Mouse (Mus musculus): ENCODE results near the gene Dixdc1. TPM values are rescaled to one million over a fixed set of nuclear protein-coding genes. Genes with fewer than 3 reads are reported as not detected.

The Dixdc1 gene
- polyA plus RNA-seq, 1 experiment from 2014 or later: 25.3 TPM

GRCm38 (mm10) chr9:50709108-50709507 lies 30.2 kb downstream of the Dixdc1 start:
- H3K27ac ChIP-seq (replicated peaks; ENCODE audit: low read depth, low read length): no peak overlapping the region
- no peak overlapping the region for H3K9ac ChIP-seq (replicated peaks; ENCODE audit: low read length)
- H3K4me3 ChIP-seq (ENCODE audit: low read depth, low read length): no peak overlapping the region
- no peaks in the 10 kb centered on the region for H3K9me3 ChIP-seq (replicated peaks; ENCODE audit: control insufficient read depth, low read length)
- no peaks in the 10 kb centered on the region for H3K36me3 ChIP-seq (replicated peaks; ENCODE audit: control insufficient read depth, insufficient read depth, low read depth, low read length)
- no peak overlapping the region for H3K4me2 ChIP-seq (ENCODE audit: low read depth, low read length)
- H3K27me3 ChIP-seq (ENCODE audit: control insufficient read depth, insufficient read depth, low read length): no peaks in the 10 kb centered on the region
- H3K4me1 ChIP-seq (ENCODE audit: control insufficient read depth, insufficient read depth, low read length): no peaks in the 10 kb centered on the region
- 40% methylated on average over 2 of the region's 2 CpGs for WGBS
- ATAC-seq (replicated peaks; ENCODE audit: insufficient number of reproducible peaks, low FRiP score, low TSS enrichment, low read depth) (no peak), DNase-seq (ENCODE audit: low spot score) (peak; percentile 39)

- ATAC-seq (replicated peaks; ENCODE audit: insufficient number of reproducible peaks, low FRiP score, low TSS enrichment, low read depth): no peak
- 68% methylated on average over 6 of the region's 6 CpGs for WGBS
These were observed 34.4 kb downstream of the Dixdc1 start for GRCm38 (mm10) chr9:50704907-50705306.

GRCm38 (mm10) chr9:50700921-50701691 lies 38.2 kb downstream of the Dixdc1 start:
- 68% methylated on average over 11 of the region's 11 CpGs for WGBS
- no peak overlapping the region for H3K4me2 ChIP-seq (ENCODE audit: low read depth, low read length)
- no peak overlapping the region for H3K27ac ChIP-seq (replicated peaks; ENCODE audit: low read depth, low read length)
- ATAC-seq (replicated peaks; ENCODE audit: insufficient number of reproducible peaks, low FRiP score, low TSS enrichment, low read depth) (no peak), DNase-seq (ENCODE audit: low spot score) (no peak)
- H3K9me3 ChIP-seq (replicated peaks; ENCODE audit: control insufficient read depth, low read length): no peaks in the 10 kb centered on the region
- H3K4me1 ChIP-seq (ENCODE audit: control insufficient read depth, insufficient read depth, low read length): peaks cover 4% of the 10 kb centered on the region; the same call in 1 of the 2 replicates
- H3K36me3 ChIP-seq (replicated peaks; ENCODE audit: control insufficient read depth, insufficient read depth, low read depth, low read length): no peaks in the 10 kb centered on the region; the same call in 1 of the 2 replicates
- H3K27me3 ChIP-seq (ENCODE audit: control insufficient read depth, insufficient read depth, low read length): peaks cover 3% of the 10 kb centered on the region; the same call in 1 of the 2 replicates
- H3K4me3 ChIP-seq (ENCODE audit: low read depth, low read length): no peak overlapping the region
- H3K9ac ChIP-seq (replicated peaks; ENCODE audit: low read length): no peak overlapping the region

More at GRCm38 (mm10) chr9:50704907-50705306, 34.4 kb downstream of the Dixdc1 start:
- Histone ChIP-seq H3K27me3 (ENCODE audit: control insufficient read depth, insufficient read depth, low read length) (0 out of 2 replicates have a peak, but pooled peaks cover under 1% of the 10 kb centered on the region), H3K36me3 (replicated peaks; ENCODE audit: control insufficient read depth, insufficient read depth, low read depth, low read length) (no peaks in the 10 kb centered on the region), H3K4me3 (ENCODE audit: low read depth, low read length) (no peak overlapping the region), H3K4me1 (ENCODE audit: control insufficient read depth, insufficient read depth, low read length) (no peaks in the 10 kb centered on the region), H3K27ac (replicated peaks; ENCODE audit: low read depth, low read length) (no peak overlapping the region), H3K9me3 (replicated peaks; ENCODE audit: control insufficient read depth, low read length) (no peaks in the 10 kb centered on the region), H3K9ac (replicated peaks; ENCODE audit: low read length) (no peak overlapping the region), H3K4me2 (ENCODE audit: low read depth, low read length) (no peak overlapping the region)
- DNase-seq (ENCODE audit: low spot score): no peak

- no peaks in the 10 kb centered on the region for H3K9me3 ChIP-seq (replicated peaks; ENCODE audit: control insufficient read depth, low read length)
- no peaks in the 10 kb centered on the region; the same call in 1 of the 2 replicates for H3K36me3 ChIP-seq (replicated peaks; ENCODE audit: control insufficient read depth, insufficient read depth, low read depth, low read length)
- peak overlapping the region; percentile 53 for H3K4me3 ChIP-seq (ENCODE audit: low read depth, low read length)
- DNase-seq (ENCODE audit: low spot score) (peak; percentile 41), ATAC-seq (replicated peaks; ENCODE audit: insufficient number of reproducible peaks, low FRiP score, low TSS enrichment, low read depth) (0 out of 2 replicates have a peak, but pooled peaks have one; percentile 53)
- no peak overlapping the region for H3K27ac ChIP-seq (replicated peaks; ENCODE audit: low read depth, low read length)
- peaks cover 3% of the 10 kb centered on the region; the same call in 1 of the 2 replicates for H3K27me3 ChIP-seq (ENCODE audit: control insufficient read depth, insufficient read depth, low read length)
- H3K4me2 ChIP-seq (ENCODE audit: low read depth, low read length): peak overlapping the region; percentile 99
- peaks cover 4% of the 10 kb centered on the region; the same call in 1 of the 2 replicates for H3K4me1 ChIP-seq (ENCODE audit: control insufficient read depth, insufficient read depth, low read length)
- peak overlapping the region; percentile 60 for H3K9ac ChIP-seq (replicated peaks; ENCODE audit: low read length)
- WGBS: 1% methylated on average over 63 of the region's 70 CpGs
These were observed 40.6 kb downstream of the Dixdc1 start for GRCm38 (mm10) chr9:50698418-50699409.

- Histone ChIP-seq H3K36me3 (replicated peaks; ENCODE audit: control insufficient read depth, insufficient read depth, low read depth, low read length) (no peaks in the 10 kb centered on the region; the same call in 1 of the 2 replicates), H3K4me3 (ENCODE audit: low read depth, low read length) (no peak overlapping the region), H3K4me1 (ENCODE audit: control insufficient read depth, insufficient read depth, low read length) (peaks cover 4% of the 10 kb centered on the region; the same call in 1 of the 2 replicates), H3K9ac (replicated peaks; ENCODE audit: low read length) (peak overlapping the region; percentile 50; the same call in 1 of the 2 replicates), H3K27me3 (ENCODE audit: control insufficient read depth, insufficient read depth, low read length) (peaks cover 3% of the 10 kb centered on the region; the same call in 1 of the 2 replicates), H3K27ac (replicated peaks; ENCODE audit: low read depth, low read length) (no peak overlapping the region), H3K9me3 (replicated peaks; ENCODE audit: control insufficient read depth, low read length) (no peaks in the 10 kb centered on the region), H3K4me2 (ENCODE audit: low read depth, low read length) (peak overlapping the region; percentile 43)
- DNase-seq (ENCODE audit: low spot score) (peak; percentile 79), ATAC-seq (replicated peaks; ENCODE audit: insufficient number of reproducible peaks, low FRiP score, low TSS enrichment, low read depth) (peak; percentile 74)
- 7% methylated on average over 12 of the region's 12 CpGs for WGBS
These were observed 41.6 kb downstream of the Dixdc1 start for GRCm38 (mm10) chr9:50697706-50698041.

GRCm38 (mm10) chr9:50696851-50697705 lies 42.2 kb downstream of the Dixdc1 start:
- DNase-seq (ENCODE audit: low spot score): no peak

GRCm38 (mm10) chr9:50695153-50695552 lies 44.2 kb downstream of the Dixdc1 start:
- peaks cover 3% of the 10 kb centered on the region; the same call in 1 of the 2 replicates for H3K27me3 ChIP-seq (ENCODE audit: control insufficient read depth, insufficient read depth, low read length)
- H3K9me3 ChIP-seq (replicated peaks; ENCODE audit: control insufficient read depth, low read length): no peaks in the 10 kb centered on the region
- 86% methylated on average over 6 of the region's 6 CpGs for WGBS
- no peak for ATAC-seq (replicated peaks; ENCODE audit: insufficient number of reproducible peaks, low FRiP score, low TSS enrichment, low read depth)
- DNase-seq (ENCODE audit: low spot score): no peak
- peaks cover 4% of the 10 kb centered on the region; the same call in 1 of the 2 replicates for H3K4me1 ChIP-seq (ENCODE audit: control insufficient read depth, insufficient read depth, low read length)
- no peak overlapping the region for H3K9ac ChIP-seq (replicated peaks; ENCODE audit: low read length)
- H3K4me3 ChIP-seq (ENCODE audit: low read depth, low read length): no peak overlapping the region
- no peak overlapping the region for H3K4me2 ChIP-seq (ENCODE audit: low read depth, low read length)
- no peak overlapping the region for H3K27ac ChIP-seq (replicated peaks; ENCODE audit: low read depth, low read length)
- H3K36me3 ChIP-seq (replicated peaks; ENCODE audit: control insufficient read depth, insufficient read depth, low read depth, low read length): peaks cover 3% of the 10 kb centered on the region; the same call in 1 of the 2 replicates

More at GRCm38 (mm10) chr9:50696851-50697705, 42.2 kb downstream of the Dixdc1 start:
- H3K9me3 ChIP-seq (replicated peaks; ENCODE audit: control insufficient read depth, low read length): no peaks in the 10 kb centered on the region
- ATAC-seq (replicated peaks; ENCODE audit: insufficient number of reproducible peaks, low FRiP score, low TSS enrichment, low read depth): no peak
- no peak overlapping the region for H3K4me3 ChIP-seq (ENCODE audit: low read depth, low read length)
- H3K9ac ChIP-seq (replicated peaks; ENCODE audit: low read length): peak overlapping the region; percentile 50; the same call in 1 of the 2 replicates
- peak overlapping the region; percentile 43 for H3K4me2 ChIP-seq (ENCODE audit: low read depth, low read length)
- WGBS: 63% methylated on average over 12 of the region's 12 CpGs
- H3K4me1 ChIP-seq (ENCODE audit: control insufficient read depth, insufficient read depth, low read length): peaks cover 4% of the 10 kb centered on the region; the same call in 1 of the 2 replicates
- H3K27me3 ChIP-seq (ENCODE audit: control insufficient read depth, insufficient read depth, low read length): peaks cover 3% of the 10 kb centered on the region; the same call in 1 of the 2 replicates
- no peak overlapping the region for H3K27ac ChIP-seq (replicated peaks; ENCODE audit: low read depth, low read length)
- H3K36me3 ChIP-seq (replicated peaks; ENCODE audit: control insufficient read depth, insufficient read depth, low read depth, low read length): peaks cover under 1% of the 10 kb centered on the region; the same call in 1 of the 2 replicates
